9 mouse cellular contexts compared by ENCODE assay signal in the genomic region with DNA sequence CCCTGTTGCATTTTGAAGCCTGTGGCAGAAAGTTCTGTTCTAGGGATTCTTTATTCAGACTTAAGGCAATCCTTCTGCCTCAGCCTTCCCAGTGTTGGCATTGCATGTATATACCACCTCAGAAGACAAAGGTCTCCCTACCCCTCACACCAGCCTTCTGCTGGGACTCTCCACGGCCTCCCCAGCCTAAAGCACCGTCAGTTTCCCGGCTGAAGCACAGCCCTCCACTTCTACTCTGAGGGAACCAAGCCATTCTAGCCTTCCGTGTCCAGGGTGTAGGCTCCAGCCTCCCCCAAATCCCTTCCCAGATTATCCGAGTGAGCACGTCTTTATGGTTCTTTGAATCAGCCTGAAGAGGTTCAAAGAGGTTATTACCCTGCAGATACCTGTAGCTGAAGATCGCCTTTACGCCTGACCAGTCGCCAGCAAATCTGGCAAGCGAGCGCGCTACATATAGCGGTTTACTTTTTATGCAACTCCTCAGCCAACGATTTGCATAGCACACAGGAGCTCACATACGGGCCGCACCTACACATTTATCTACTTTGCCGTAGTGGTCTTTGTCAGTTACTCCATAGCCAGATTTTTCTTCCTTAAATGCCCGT. TPM values are rescaled to one million over a fixed set of nuclear protein-coding genes. Genes with fewer than 3 reads are reported as not detected.
DNase-seq lines count a peak whose midpoint lies in the region; ATAC-seq and TF ChIP-seq lines count a peak whose summit lies in the region.
"Had no signal": no experiment of that assay in that cellular context is flagged by ENCODE, and none has a peak within 500 bp of the region (broad histone marks: within the 10 kb centered on the region; RNA-seq: fewer than 3 reads in every experiment).

No protein-coding gene starts in this region.

- 0 out of 2 replicates have a peak, but pooled peaks cover 6% of the 10 kb centered on the region for H3K27me3 ChIP-seq in embryonic facial prominence, embryonic 12.5 days
- H3K27me3 ChIP-seq in limb, embryonic 11.5 days (ENCODE audit: control insufficient read depth, insufficient read depth, low read length) = no peaks in the 10 kb centered on the region

- DNase-seq in heart, adult 11 months = peak; percentile 52
- DNase-seq in heart, adult 18-20 months = no peak
- no peak for DNase-seq in ES-E14 (ENCODE audit: low read depth, low spot score)
- DNase-seq in limb, embryonic 11.5 days (ENCODE audit: low spot score) = peak; percentile 44
- peak; percentile 23 for DNase-seq in retina, embryonic 14.5 days (ENCODE audit: low spot score)
- DNase-seq in kidney, adult 11 months = no peak

- no peaks in the 10 kb centered on the region for H3K36me3 ChIP-seq in ES-E14 (ENCODE audit: control insufficient read depth, insufficient read depth, low read length, poor library complexity, severe bottlenecking)
- no peaks in the 10 kb centered on the region for H3K36me3 ChIP-seq in embryonic facial prominence, embryonic 12.5 days
- no peaks in the 10 kb centered on the region for H3K36me3 ChIP-seq in limb, embryonic 11.5 days (ENCODE audit: control insufficient read depth, insufficient read depth, low read length)

- WGBS in embryonic facial prominence, embryonic 12.5 days = 2% methylated on average over 18 of the region's 18 CpGs
- WGBS in limb, embryonic 11.5 days = 2% methylated on average over 18 of the region's 18 CpGs

- H3K9me3 ChIP-seq in ES-E14 (ENCODE audit: control insufficient read depth, insufficient read depth, low read depth, low read length) = no peaks in the 10 kb centered on the region
- no peaks in the 10 kb centered on the region for H3K9me3 ChIP-seq in embryonic facial prominence, embryonic 12.5 days
- no peaks in the 10 kb centered on the region for H3K9me3 ChIP-seq in limb, embryonic 11.5 days (ENCODE audit: control insufficient read depth, low read length)

- in situ Hi-C loops in ES-E14 (cut with MboI; ENCODE audit: low sequenced_read_pairs in 2 of 2, unreplicated experiment in 2 of 2) = no loop called here

- peak overlapping the region; percentile 45 for H3K4me2 ChIP-seq in embryonic facial prominence, embryonic 12.5 days (replicated peaks)
- peak overlapping the region; percentile 44; the same call in 1 of the 2 replicates for H3K4me2 ChIP-seq in limb, embryonic 11.5 days (ENCODE audit: low read depth, severe bottlenecking)

- no peaks in the 10 kb centered on the region for H3K4me1 ChIP-seq in ES-E14 (ENCODE audit: control insufficient read depth in 2 of 2, insufficient read depth in 2 of 2, low read length in 2 of 2, poor library complexity in 1 of 2)
- 0 out of 2 replicates have a peak, but pooled peaks cover 4% of the 10 kb centered on the region for H3K4me1 ChIP-seq in embryonic facial prominence, embryonic 12.5 days
- H3K4me1 ChIP-seq in limb, embryonic 11.5 days (ENCODE audit: control insufficient read depth, insufficient read depth, low read length) = no peaks in the 10 kb centered on the region

- peak overlapping the region; percentile 26 for H3K9ac ChIP-seq in ES-E14 (ENCODE audit: insufficient read depth, low read depth, low read length, poor library complexity, severe bottlenecking)
- H3K9ac ChIP-seq in embryonic facial prominence, embryonic 12.5 days = no peak overlapping the region
- 0 out of 2 replicates have a peak overlapping the region, but pooled peaks have one; percentile 34 for H3K9ac ChIP-seq in limb, embryonic 11.5 days (ENCODE audit: low read length)

- peak overlapping the region; percentile 50 to 72 for H3K4me3 ChIP-seq in ES-E14 (ENCODE audit: insufficient read depth in 1 of 2, low read depth in 1 of 2, low read length in 2 of 2, poor library complexity in 1 of 2, severe bottlenecking in 1 of 2)
- peak overlapping the region; percentile 29 for H3K4me3 ChIP-seq in embryonic facial prominence, embryonic 12.5 days
- peak overlapping the region; percentile 21 for H3K4me3 ChIP-seq in limb, embryonic 11.5 days (ENCODE audit: low read depth, low read length)

- no peak for ATAC-seq in embryonic facial prominence, embryonic 12.5 days (ENCODE audit: insufficient number of reproducible peaks, insufficient read depth, low FRiP score, low TSS enrichment)
- no peak for ATAC-seq in limb, embryonic 11.5 days (ENCODE audit: insufficient number of reproducible peaks, low FRiP score, low TSS enrichment, low read depth)
- ATAC-seq in monocyte, adult 5-6 weeks (replicated peaks; ENCODE audit: insufficient number of reproducible peaks, low FRiP score, low TSS enrichment, poor library complexity, severe bottlenecking) = no peak

- no peak overlapping the region for H3K27ac ChIP-seq in ES-E14 (ENCODE audit: insufficient read depth, low read depth, low read length, poor library complexity, severe bottlenecking)
- no peak overlapping the region for H3K27ac ChIP-seq in embryonic facial prominence, embryonic 12.5 days
- no peak overlapping the region for H3K27ac ChIP-seq in limb, embryonic 11.5 days (replicated peaks; ENCODE audit: low read depth, low read length)

TF ChIP-seq in ES-E14, 5 proteins besides CTCF, POLR2A, EP300 and RAD21:
- TF ChIP-seq HCFC1 (IDR thresholded peaks at IDR 0.05; ENCODE audit: borderline replicate concordance, insufficient read depth, low read length) (no peak), CHD2 (IDR thresholded peaks at IDR 0.05; ENCODE audit: low read depth, low read length) (no peak), MAFK (IDR thresholded peaks at IDR 0.05; ENCODE audit: insufficient read depth, low read depth, low read length) (no peak), ZC3H11A (IDR thresholded peaks at IDR 0.05; ENCODE audit: borderline replicate concordance, low read depth, low read length) (no peak), ZNF384 (IDR thresholded peaks at IDR 0.05; ENCODE audit: low read depth, low read length) (no peak)

RNA-seq across cellular contexts. Expression of gene Gpx6, which starts 10.1 kb away (rescaled TPM):
- not detected for total RNA-seq in heart, adult 18-20 months (2021)
- total RNA-seq in ES-E14 (2012; rRNA removed) = 2.1 and 2.2 TPM in 2 replicates
- 0.13 and 0.55 TPM in 2 replicates for polyA plus RNA-seq in embryonic facial prominence, embryonic 12.5 days (2016; fragmentation: Nextera tagmentation; extraction: Ambion mirVana)
- 0.51 and 0.88 TPM in 2 replicates for polyA plus RNA-seq in limb, embryonic 11.5 days (2014; fragmentation: Nextera tagmentation; extraction: Ambion mirVana)
- not detected in 3 replicates for total RNA-seq in monocyte, adult 5-6 weeks (2017)
- total RNA-seq: hematopoietic stem cell, adult 5-6 weeks had no signal

RNA-seq across cellular contexts. Expression of gene Olfr1367, which starts 24.7 kb away (rescaled TPM):
- total RNA-seq in heart, adult 18-20 months (2021) = not detected
- total RNA-seq in ES-E14 (2012; rRNA removed) = not detected in 2 replicates
- not detected in 2 replicates for polyA plus RNA-seq in embryonic facial prominence, embryonic 12.5 days (2016; fragmentation: Nextera tagmentation; extraction: Ambion mirVana)
- not detected in 2 replicates for polyA plus RNA-seq in limb, embryonic 11.5 days (2014; fragmentation: Nextera tagmentation; extraction: Ambion mirVana)
- total RNA-seq in monocyte, adult 5-6 weeks (2017) = not detected in 3 replicates
- total RNA-seq: hematopoietic stem cell, adult 5-6 weeks had no signal

RNA-seq across cellular contexts. Expression of gene Gpx5, which starts 29.5 kb away (rescaled TPM):
- not detected for total RNA-seq in heart, adult 18-20 months (2021)
- total RNA-seq in ES-E14 (2012; rRNA removed) = not detected in 2 replicates
- not detected in 2 replicates for polyA plus RNA-seq in embryonic facial prominence, embryonic 12.5 days (2016; fragmentation: Nextera tagmentation; extraction: Ambion mirVana)
- not detected in 2 replicates for polyA plus RNA-seq in limb, embryonic 11.5 days (2014; fragmentation: Nextera tagmentation; extraction: Ambion mirVana)
- total RNA-seq in monocyte, adult 5-6 weeks (2017) = not detected in 3 replicates
- total RNA-seq: hematopoietic stem cell, adult 5-6 weeks had no signal

RNA-seq across cellular contexts. Expression of gene Zscan12, which starts 40.6 kb away (rescaled TPM):
- 1 to 10 TPM; 5.5 to 5.9 TPM for total RNA-seq in heart, adult 18-20 months (2021)
- 7.1 and 10.4 TPM in 2 replicates for total RNA-seq in ES-E14 (2012; rRNA removed)
- polyA plus RNA-seq in embryonic facial prominence, embryonic 12.5 days (2016; fragmentation: Nextera tagmentation; extraction: Ambion mirVana) = 17.4 and 19.2 TPM in 2 replicates
- polyA plus RNA-seq in limb, embryonic 11.5 days (2014; fragmentation: Nextera tagmentation; extraction: Ambion mirVana) = 20.2 and 20.3 TPM in 2 replicates
- total RNA-seq in monocyte, adult 5-6 weeks (2017) = 4.3 to 8.4 TPM (median 7.9 TPM) in 3 replicates

Comparison
In these comparisons a context has a peak if more than half of its experiments do, and no peak if none do; other contexts are left out.
1. DNase-seq: peak in heart, adult 11 months (single experiment), limb, embryonic 11.5 days (single experiment) and retina, embryonic 14.5 days (single experiment); none in heart, adult 18-20 months (0 of 2), ES-E14 (single experiment) and kidney, adult 11 months (single experiment).
2. Peak in every context shown above with its lines, with median percentiles within 50 percentile points of each other: H3K4me3 ChIP-seq.